Mouse (Mus musculus): ENCODE data around the gene H2-Ab1.

DNA sequence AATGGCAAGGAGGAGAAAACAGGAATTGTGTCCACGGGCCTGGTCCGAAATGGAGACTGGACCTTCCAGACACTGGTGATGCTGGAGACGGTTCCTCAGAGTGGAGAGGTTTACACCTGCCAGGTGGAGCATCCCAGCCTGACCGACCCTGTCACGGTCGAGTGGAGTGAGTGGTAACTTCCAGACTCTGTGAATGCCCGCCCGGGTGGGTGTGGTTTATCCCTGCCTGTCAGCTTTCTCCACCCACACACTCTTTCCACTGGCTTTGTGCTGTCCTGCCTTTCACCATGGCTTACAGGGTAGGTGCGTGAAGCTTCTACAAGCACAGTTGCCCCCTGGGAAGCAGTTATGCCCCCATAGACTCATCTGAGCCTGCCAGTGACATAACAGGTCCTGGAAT is 56.8 kb downstream of the H2-Ab1 start:
- TF ChIP-seq GATA1 (IDR thresholded peaks at IDR 0.05; ENCODE audit: low read length) (no peak), TAL1 (IDR thresholded peaks at IDR 0.05; ENCODE audit: low read length) (no peak)

Data from erythroblast, embryonic 14.5 days (primary cell).